Comparison of ENCODE assay signal across 8 mouse cellular contexts in genomic region chr2:170101132-170101531, GRCm38 (mm10). TPM values are rescaled to one million over a fixed set of nuclear protein-coding genes. Genes with fewer than 3 reads are reported as not detected.
DNase-seq lines count a peak whose midpoint lies in the region; ATAC-seq and TF ChIP-seq lines count a peak whose summit lies in the region.

No protein-coding gene starts in this region.

- H3K36me3 ChIP-seq in heart, embryonic 15.5 days = no peaks in the 10 kb centered on the region
- no peaks in the 10 kb centered on the region for H3K36me3 ChIP-seq in liver, embryonic 16.5 days (ENCODE audit: control insufficient read depth, insufficient read depth)
- no peaks in the 10 kb centered on the region for H3K36me3 ChIP-seq in neural tube, embryonic 14.5 days (ENCODE audit: control insufficient read depth, insufficient read depth, low read length)

- peak overlapping the region; percentile 26; the same call in 1 of the 2 replicates for H3K4me2 ChIP-seq in heart, embryonic 15.5 days
- H3K4me2 ChIP-seq in liver, embryonic 16.5 days (ENCODE audit: low read depth, low read length) = no peak overlapping the region
- H3K4me2 ChIP-seq in neural tube, embryonic 14.5 days (ENCODE audit: low read depth, low read length) = no peak overlapping the region

- H3K27me3 ChIP-seq in heart, embryonic 15.5 days = no peaks in the 10 kb centered on the region
- H3K27me3 ChIP-seq in liver, embryonic 16.5 days (ENCODE audit: control insufficient read depth, insufficient read depth, low read depth, low read length) = no peaks in the 10 kb centered on the region
- no peaks in the 10 kb centered on the region for H3K27me3 ChIP-seq in neural tube, embryonic 14.5 days (ENCODE audit: control insufficient read depth, insufficient read depth, low read length)

- H3K4me1 ChIP-seq in bone marrow, adult 2 months (ENCODE audit: control insufficient read depth, insufficient read depth, low read length) = no peaks in the 10 kb centered on the region; the same call in 1 of the 2 replicates
- no peaks in the 10 kb centered on the region for H3K4me1 ChIP-seq in embryonic fibroblast, embryonic 13.5 days (ENCODE audit: control insufficient read depth, insufficient read depth, low read length)
- no peaks in the 10 kb centered on the region for H3K4me1 ChIP-seq in heart, embryonic 15.5 days (replicated peaks)
- no peaks in the 10 kb centered on the region for H3K4me1 ChIP-seq in liver, embryonic 16.5 days (ENCODE audit: control insufficient read depth, low read depth, low read length)
- H3K4me1 ChIP-seq in neural tube, embryonic 14.5 days (ENCODE audit: control insufficient read depth, insufficient read depth, low read length) = no peaks in the 10 kb centered on the region

- TF ChIP-seq CTCF in bone marrow, adult 2 months (IDR thresholded peaks at IDR 0.05; ENCODE audit: control insufficient read depth, insufficient read depth, low read length) = peak; percentile 98
- TF ChIP-seq CTCF in embryonic fibroblast, embryonic 13.5 days (IDR thresholded peaks at IDR 0.05; ENCODE audit: borderline replicate concordance, insufficient read depth, low read length) = peak; percentile 98

- no peak overlapping the region for H3K9ac ChIP-seq in heart, embryonic 15.5 days
- H3K9ac ChIP-seq in liver, embryonic 16.5 days (ENCODE audit: low read depth, low read length) = no peak overlapping the region
- H3K9ac ChIP-seq in neural tube, embryonic 14.5 days (replicated peaks; ENCODE audit: low read depth, low read length) = no peak overlapping the region

- no peak for TF ChIP-seq POLR2A in bone marrow, adult 2 months (IDR thresholded peaks at IDR 0.05; ENCODE audit: borderline replicate concordance, control insufficient read depth, low read depth, low read length)
- TF ChIP-seq POLR2A in embryonic fibroblast, embryonic 13.5 days (IDR thresholded peaks at IDR 0.05; ENCODE audit: low read depth, low read length) = no peak

- peak; percentile 68 for ATAC-seq in CD4-positive, CD25-positive, alpha-beta regulatory T cell, adult 4 months
- no peak for ATAC-seq in heart, embryonic 15.5 days (replicated peaks; ENCODE audit: insufficient number of reproducible peaks, insufficient read depth, low FRiP score, low read depth)
- ATAC-seq in liver, embryonic 16.5 days (ENCODE audit: low read depth) = peak; percentile 33; the same call in 1 of the 2 replicates
- ATAC-seq in neural tube, embryonic 14.5 days (ENCODE audit: low read depth) = peak; percentile 52; the same call in 1 of the 2 replicates

- DNase-seq in kidney, postnatal 25 days = peak; percentile 89 to 95
- peak; percentile 36 for DNase-seq in telencephalon, adult 2 months (ENCODE audit: low read depth, low spot score)

- no peak overlapping the region for H3K27ac ChIP-seq in bone marrow, adult 2 months (ENCODE audit: control insufficient read depth, insufficient read depth, low read depth, low read length, poor library complexity)
- H3K27ac ChIP-seq in embryonic fibroblast, embryonic 13.5 days (ENCODE audit: insufficient read depth, low read length) = no peak overlapping the region
- no peak overlapping the region for H3K27ac ChIP-seq in heart, embryonic 15.5 days
- no peak overlapping the region for H3K27ac ChIP-seq in liver, embryonic 16.5 days (ENCODE audit: low read length)
- H3K27ac ChIP-seq in neural tube, embryonic 14.5 days (ENCODE audit: low read depth, low read length) = no peak overlapping the region

- H3K9me3 ChIP-seq in heart, embryonic 15.5 days (replicated peaks) = no peaks in the 10 kb centered on the region
- H3K9me3 ChIP-seq in liver, embryonic 16.5 days (replicated peaks; ENCODE audit: control insufficient read depth, low read length) = no peaks in the 10 kb centered on the region
- H3K9me3 ChIP-seq in neural tube, embryonic 14.5 days (ENCODE audit: control insufficient read depth, low read length) = no peaks in the 10 kb centered on the region

- no peak overlapping the region for H3K4me3 ChIP-seq in bone marrow, adult 2 months (replicated peaks; ENCODE audit: control insufficient read depth, low read depth, low read length)
- H3K4me3 ChIP-seq in embryonic fibroblast, embryonic 13.5 days (ENCODE audit: insufficient read depth, low read length) = no peak overlapping the region
- no peak overlapping the region for H3K4me3 ChIP-seq in heart, embryonic 15.5 days
- no peak overlapping the region for H3K4me3 ChIP-seq in liver, embryonic 16.5 days (ENCODE audit: low read depth, low read length)
- H3K4me3 ChIP-seq in neural tube, embryonic 14.5 days (ENCODE audit: low read depth, low read length) = no peak overlapping the region

- WGBS in bone marrow, adult 2 months = 2% methylated on average over 12 of the region's 12 CpGs
- 2% methylated on average over 12 of the region's 12 CpGs for WGBS in heart, embryonic 15.5 days
- WGBS in liver, embryonic 16.5 days (ENCODE audit: insufficient replicate concordance) = 1% methylated on average over 12 of the region's 12 CpGs
- 4% methylated on average over 12 of the region's 12 CpGs for WGBS in neural tube, embryonic 14.5 days

RNA-seq across cellular contexts. Expression of gene Zfp217, which starts 46.8 kb away (rescaled TPM):
- 10 to 100 TPM in 1 of 2 experiments, 1 to 10 TPM in 1; 8.1 to 10.4 TPM for polyA plus RNA-seq in CD4-positive, CD25-positive, alpha-beta regulatory T cell, adult 4 months (2017; shearing (Covaris generic))
- 10.1 and 23.7 TPM in 2 replicates for polyA plus RNA-seq in bone marrow, adult 2 months (2011; ENCODE audit: insufficient read depth, insufficient read length, low replicate concordance, missing spikeins)
- 13.0 and 13.2 TPM in 2 replicates for polyA plus RNA-seq in embryonic fibroblast, embryonic 13.5 days (2011; ENCODE audit: insufficient read length, low read depth, missing spikeins)
- 2.7 and 3.2 TPM in 2 replicates for polyA plus RNA-seq in heart, embryonic 15.5 days (2015; fragmentation: Nextera tagmentation; extraction: Ambion mirVana)
- polyA plus RNA-seq in liver, embryonic 16.5 days (2015; fragmentation: Nextera tagmentation; extraction: Ambion mirVana) = 4.2 and 5.7 TPM in 2 replicates
- 1.1 and 2.4 TPM in 2 replicates for polyA plus RNA-seq in neural tube, embryonic 14.5 days (2014; fragmentation: Nextera tagmentation; extraction: Ambion mirVana)
